Mouse (Mus musculus): ENCODE data around the gene Mical2.

- TF ChIP-seq CTCF (IDR thresholded peaks at IDR 0.05; ENCODE audit: low read depth, low read length) (no peak), GATA1 (IDR thresholded peaks at IDR 0.05; ENCODE audit: borderline replicate concordance, low read length) (no peak), GATA2 (IDR thresholded peaks at IDR 0.05; ENCODE audit: borderline replicate concordance, low read depth, low read length) (no peak), TAL1 (conservative IDR thresholded peaks at IDR 0.05; ENCODE audit: low read depth, low read length) (no peak)
Observed at GRCm38 (mm10) chr7:112298032-112298431, 72.4 kb downstream of the Mical2 start.

Measured in G1E (cell line).